Mouse (Mus musculus) gastrocnemius, postnatal 36 days (tissue): ENCODE results near the gene Tnnt2. TPM values are rescaled to one million over a fixed set of nuclear protein-coding genes. Genes with fewer than 3 reads are reported as not detected.

Experiments used
- DNase-seq, 2 experiments: peaks; one replicate each; pipeline ENCODE4 v3.0.0; 2022
- intact Hi-C: fragments of 180-260 bp; cut with DNase I; formaldehyde crosslinking; loops from one replicate; pipeline ENCODE4 v1.15.1; 2025
- long read RNA-seq, 2 experiments: library from polyadenylated mRNA; stranded (forward); transcript quantifications; one replicate each; pipeline ENCODE4 v2.0.0; 2021
- total RNA-seq, 2 experiments: library from RNA; stranded (reverse); gene quantifications; 2 replicates each; pipeline ENCODE4 v1.2.3; 2021

Tnnt2 gene
- 1 to 10 TPM; 2.9 to 5.4 TPM for total RNA-seq
- long read RNA-seq, experiment 1, partial matches to known transcripts, result 1 of 2 reads
- long read RNA-seq, experiment 1, other reads (novel, unspliced or antisense), result 1 of 2 reads
- long read RNA-seq, experiment 2, partial matches to known transcripts, result 1 of 2 reads
- long read RNA-seq, experiment 2, other reads (novel, unspliced or antisense), result 1 of 2 reads

DNA sequence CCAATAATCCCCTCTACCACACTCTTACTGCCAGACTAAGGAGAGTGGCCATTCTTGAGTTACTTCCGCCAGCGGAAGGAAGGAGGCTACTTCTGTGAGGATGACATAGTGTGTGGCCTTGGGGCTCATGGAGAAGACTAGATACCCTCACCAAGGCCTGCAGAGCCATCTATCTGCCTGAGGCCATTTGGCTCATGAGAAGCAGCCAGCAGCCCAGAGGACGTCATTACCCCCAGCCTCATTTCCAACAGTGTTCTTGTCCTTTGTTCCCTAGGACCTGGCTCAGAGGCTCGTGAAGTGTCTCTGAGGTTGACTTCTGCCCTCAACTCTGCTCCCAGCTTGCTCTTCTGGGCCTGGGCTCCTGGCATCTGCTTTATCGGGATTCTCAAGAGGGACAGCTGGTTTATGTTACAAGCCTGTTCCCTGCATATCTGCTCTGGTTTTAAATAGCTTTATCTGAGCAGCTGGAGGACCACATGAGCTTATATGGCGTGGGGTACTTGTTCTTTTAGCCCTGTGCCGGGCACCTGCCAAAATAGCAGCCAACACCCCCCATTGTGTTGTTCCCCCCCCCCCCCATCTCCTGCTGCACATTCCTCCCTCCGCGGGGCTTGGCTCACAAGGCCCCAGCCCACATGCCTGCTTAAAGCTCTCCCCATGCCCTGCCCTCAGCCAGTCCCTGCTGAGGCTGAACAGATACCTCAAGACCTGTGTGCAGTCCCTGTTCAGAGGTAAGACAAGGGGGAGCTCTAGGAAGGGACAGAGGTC, at the start of gene Tnnt2:
Tnnt2 (plus strand) TSS at position 639 of the 768 bp plus-strand sequence.
- no peak for DNase-seq
- intact Hi-C loops, result no loop called here

DNA sequence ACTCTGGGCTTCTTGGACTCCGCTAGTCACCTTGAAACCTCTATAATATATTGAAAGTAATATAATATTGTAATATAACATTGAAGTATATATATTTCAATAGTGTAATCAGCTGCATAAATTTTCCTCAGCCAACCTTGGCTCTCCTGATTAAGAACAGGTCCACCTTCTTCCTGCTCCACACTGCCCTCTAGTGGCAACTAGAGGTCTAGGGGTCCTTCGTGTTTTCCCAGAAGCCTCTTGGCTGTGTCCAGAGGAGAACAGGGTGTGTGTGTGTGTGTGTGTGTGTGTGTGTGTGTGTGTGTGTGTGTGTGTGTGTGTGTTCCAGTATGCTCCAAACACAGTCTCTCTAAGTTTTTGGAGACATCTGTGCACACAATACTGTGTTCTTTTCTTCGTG, 48.4 kb upstream of the Tnnt2 start:
- intact Hi-C loops, result no loop called here

DNA sequence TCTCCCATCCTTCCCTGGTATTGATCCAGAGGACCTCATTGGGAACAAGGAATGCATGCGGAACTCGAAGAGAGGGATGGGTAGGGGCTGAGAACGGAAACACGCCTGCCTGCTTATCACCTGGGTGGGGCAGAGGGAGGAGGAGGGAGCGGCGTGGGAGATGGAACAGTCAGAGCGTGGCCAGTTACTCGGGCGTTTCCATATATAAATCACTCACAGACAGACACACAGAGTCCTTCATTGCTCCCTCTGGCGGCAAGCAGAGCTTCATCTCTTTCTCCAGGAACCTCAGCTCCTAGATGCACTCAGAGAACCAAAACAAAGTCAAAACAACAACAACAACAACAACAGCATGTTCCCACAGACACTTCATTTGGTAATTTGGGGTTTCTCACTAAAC, 47.4 kb upstream of the Tnnt2 start:
- DNase-seq, result no peak
- intact Hi-C loops, result no loop called here

More for the DNA sequence above, 48.4 kb upstream of the Tnnt2 start:
- DNase-seq, result peak in 1 of 2 experiments; percentile 73

DNA sequence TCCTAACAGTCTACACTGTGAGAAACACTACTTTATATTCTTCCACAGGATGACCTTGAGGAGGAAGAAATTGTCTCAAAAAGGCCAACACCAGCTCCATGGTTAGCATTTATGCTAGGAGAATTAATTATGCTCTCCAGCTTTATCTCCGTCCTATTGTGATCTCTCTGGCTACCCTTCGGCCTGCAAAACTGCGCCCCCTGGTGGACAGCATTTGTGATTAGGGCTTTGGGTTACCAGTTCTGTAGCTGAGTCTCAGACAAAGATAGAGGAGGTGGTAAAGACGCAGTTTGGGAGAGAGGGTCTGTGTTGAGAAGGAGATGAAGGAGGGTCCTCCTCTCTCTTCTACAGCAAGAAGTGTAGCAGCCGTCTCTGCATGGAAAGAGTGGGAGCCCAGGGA, 46.3 kb upstream of the Tnnt2 start:
- DNase-seq, result peak in 1 of 2 experiments; percentile 65
- intact Hi-C loops, result no loop called here

DNA sequence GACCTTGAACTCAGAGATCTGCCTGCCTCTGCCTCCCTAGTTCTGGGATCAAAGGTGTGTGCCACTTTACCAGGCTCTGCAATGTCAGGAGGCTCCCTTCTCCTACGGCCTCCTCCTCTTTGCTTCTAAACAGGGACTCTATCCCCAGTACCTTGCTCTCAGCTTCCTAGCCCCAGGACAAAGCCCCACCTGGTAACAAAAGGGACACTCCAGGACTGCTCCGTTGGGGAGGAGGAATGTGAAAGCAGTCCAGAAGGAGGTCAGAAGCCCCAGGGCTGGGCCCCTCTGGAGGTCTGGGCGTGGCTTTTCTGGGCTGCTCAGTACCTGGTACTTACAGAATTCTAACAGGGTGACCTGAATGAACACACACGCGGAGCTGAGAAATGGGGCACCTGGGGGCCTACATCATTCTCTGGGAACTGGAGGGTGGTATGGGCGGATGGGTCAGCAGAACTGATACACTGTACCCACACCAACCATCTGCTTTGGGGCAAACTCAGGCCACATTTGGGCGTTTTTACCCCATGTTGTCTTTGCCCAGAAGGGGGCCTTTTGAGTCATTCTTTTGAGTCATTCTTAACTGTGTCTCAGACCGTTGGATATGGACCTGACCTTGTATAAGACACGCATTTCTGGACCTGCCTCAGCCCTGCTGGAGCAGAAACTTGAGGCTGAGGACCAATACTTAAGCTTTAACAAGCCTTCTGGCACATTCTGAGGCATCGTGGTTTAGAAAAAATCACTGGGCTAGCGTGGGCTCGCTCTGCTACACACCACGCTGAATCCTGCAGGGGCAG, 43.8 kb upstream of the Tnnt2 start:
- DNase-seq, result no peak
- intact Hi-C loops, result no loop called here

DNA sequence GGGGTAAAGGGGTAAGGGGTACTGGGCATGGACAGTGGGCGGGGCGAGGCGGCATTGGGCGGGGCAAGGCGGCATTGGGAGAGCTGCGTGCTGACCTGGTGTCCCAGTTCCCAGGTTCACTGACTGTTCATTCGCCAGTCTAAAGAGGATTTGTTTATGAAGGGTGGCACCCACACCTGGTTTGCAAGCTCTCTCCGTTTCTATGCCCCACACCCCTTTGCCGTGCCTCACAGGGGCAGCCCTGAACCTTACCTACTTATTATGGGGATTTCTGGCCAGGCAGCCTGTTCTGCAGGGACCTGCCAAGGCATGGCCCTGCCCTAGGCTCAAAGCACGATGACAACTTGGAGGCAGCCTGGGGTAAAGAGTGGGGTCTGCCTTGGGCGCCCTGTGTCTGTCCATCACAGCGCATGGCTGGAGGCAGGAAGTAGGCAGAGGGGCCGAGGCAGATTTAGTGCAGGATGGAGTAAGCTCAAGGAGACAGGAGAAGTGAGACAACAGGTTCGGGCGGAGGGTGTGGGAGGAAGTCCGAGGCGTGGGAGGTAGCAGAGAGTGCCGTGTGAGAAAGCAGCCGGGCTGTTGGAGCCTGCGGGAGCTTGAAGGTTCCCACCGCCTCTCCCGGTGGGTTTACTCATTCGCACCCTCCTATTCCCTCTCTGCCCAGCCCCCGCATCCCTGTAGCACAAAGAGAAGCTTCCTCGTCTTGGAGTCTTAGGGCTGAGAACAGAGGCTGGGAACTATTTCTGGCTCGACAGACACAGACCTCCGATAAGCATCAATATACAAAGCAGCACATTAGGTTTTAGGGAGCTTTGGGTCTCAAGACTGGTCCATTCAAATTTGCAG, 42.6 kb upstream of the Tnnt2 start:
- no peak for DNase-seq
- intact Hi-C loops, result no loop called here

DNA sequence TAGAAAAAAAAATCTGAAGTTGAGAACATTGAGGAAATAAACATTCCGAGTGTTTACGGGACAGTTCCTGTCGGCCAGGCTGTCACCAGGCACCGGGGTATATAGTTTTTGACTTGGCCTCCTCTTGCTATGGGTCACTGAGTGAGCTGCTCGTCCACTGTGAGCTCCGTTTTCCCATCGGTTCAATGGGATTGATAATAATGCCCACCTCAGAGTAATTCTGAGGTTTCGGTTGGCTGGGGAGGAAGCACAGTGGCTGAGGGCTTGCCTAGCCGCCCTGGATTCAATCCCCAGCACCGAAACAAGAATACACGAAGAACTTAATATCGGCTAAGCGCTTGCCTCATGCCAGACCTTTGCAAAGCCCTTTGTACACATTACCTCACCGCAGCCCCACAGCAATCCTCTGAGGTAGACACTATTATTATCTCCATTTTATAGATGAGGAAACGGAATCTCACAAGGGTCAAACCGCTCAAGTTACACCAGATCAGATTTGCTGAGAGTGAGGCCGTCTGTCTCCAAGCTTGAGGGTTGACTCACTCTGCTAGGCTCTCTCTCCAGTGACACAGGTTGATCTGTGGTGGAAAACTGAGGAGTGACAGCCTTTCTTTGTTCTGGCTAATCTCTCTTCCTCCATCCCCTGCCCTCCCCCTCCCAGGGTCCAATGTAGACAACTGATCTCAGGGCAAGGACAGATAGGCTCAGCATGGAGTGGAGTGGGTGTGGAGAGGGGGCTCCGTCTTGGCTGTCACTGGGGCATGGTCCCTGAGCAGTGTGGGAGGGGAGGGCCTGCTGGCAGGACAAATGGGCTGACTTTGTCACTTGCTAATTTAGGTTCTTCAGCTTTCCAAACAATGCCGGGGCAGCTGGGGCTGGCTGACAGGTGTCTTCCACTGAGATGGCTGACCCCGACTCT, 41.7 kb upstream of the Tnnt2 start:
- DNase-seq, result no peak
- intact Hi-C loops, result no loop called here

DNA sequence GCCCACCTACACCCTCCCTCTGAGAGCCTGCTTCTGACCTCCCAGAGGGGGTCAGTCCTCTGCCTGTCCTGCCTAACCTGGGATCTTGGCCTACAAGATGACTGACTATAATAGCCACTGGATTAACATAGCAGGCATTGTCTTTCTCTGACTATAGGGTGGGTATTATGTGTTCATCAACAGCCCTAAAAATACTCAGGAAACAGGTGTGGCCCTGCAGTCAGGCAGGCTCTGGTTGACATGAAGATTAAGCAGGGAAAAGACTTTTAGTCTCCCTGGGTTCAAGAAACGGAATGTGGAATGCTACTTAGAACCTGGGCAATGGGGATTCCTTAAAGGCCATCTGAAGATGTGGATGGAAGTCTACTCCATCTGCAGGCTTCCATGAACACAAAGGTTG, 37.7 kb upstream of the Tnnt2 start:
- DNase-seq, result no peak
- intact Hi-C loops, result no loop called here

DNA sequence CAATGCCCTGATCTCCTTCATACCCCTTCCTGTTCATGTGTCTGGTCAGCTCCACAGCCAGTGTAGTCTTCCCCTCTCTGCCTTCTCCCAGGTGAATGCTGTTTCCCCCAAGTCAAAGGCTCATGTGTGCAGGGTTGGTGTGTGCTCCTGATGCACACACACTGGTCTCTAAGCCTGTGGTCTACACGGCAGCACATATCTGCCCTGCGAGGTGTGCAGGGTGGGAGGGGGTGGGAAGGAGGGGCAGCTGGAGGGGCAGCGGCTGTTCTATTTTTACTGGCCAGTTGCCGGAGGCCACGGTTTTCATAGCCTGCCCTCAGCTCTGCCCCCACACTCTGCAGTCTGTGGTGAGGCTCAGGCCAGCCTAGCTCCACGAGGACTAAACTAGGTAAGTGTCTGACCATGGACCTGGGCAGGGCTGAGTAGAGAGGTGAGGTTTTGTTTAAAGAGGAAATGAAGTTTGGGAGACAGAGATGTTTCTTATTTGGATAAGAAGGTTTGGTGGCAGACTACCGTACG, 37.0 kb upstream of the Tnnt2 start:
- DNase-seq, result no peak
- intact Hi-C loops, result no loop called here

DNA sequence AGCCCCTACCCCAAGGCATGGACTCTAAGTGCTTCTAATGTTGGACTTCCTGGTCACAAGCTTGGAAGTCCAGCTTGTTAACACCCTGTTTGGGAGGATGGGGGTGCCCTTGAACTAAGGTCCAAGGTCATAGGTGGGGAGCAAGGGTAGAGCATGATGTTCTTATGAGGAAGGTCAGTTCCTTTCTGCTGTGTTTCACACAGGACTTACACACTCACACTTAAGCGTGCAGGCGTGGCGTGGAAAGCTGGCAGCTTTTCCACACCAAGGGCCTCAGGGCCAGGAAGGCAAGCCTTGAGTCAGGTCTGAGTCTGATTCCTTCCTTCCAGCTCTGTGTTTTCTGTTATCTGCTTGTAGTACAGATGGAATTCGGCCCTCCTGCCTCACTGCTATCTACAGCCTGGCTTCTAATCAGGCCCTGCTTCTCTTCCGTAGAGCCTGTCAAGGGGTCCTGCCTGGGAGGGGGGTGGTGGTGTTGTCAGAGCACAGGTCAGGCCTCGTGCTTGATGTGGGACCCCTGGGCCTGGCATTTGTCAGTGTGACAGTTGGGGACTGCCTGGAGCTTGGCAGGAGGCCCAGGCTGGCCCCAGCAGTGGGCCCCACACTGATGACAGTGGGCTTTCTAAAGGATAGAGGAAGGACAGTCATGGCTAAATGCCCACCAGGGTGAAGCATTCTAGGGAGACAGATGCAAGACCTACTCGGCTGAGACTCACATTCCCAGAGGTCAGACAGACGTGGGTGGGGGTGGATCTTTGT, 35.8 kb upstream of the Tnnt2 start:
- intact Hi-C loops, result no loop called here
- no peak for DNase-seq

DNA sequence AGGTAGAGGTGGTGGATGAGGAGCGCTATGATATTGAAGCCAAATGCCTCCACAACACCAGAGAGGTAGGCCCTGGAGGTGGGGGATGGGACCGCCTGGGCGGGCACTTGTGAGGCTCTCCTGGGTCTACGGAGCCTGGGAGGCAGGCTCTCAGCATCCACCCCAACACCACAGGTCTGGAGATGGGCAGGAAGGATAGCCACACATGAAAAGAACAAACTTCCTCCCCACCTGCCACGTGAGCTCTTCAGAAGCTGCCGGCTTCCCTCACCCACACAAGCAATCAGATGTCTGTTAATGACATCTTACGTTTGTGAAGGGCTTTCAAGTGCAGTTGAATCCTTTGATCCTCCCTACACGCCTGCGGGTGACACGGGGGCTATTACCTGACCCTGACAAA, 28.6 kb upstream of the Tnnt2 start:
- no peak for DNase-seq
- intact Hi-C loops, result no loop called here

DNA sequence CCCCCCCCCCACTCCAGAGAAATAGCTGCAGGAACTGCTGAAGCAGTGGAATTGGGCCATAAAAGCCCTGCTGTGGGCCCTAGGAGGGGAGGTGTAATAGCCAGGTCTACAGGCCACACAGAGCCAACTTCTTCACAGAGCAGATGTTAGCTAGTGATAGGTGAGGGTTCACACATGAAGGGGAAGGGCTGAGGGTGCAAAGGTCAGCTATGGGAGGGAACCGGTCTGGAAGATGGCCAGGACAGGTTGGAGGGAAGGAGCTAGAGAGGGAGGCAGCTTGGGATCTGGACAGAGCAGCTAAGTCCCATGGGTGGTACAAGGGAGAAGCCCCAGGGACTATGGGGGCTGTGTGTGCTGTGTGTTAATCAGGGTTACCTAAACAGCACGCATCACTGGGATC, 26.0 kb upstream of the Tnnt2 start:
- DNase-seq, result no peak
- intact Hi-C loops, result loop anchor here (2.0 kb wide), 1 partner anchor 19 kb away; no protein-coding TSS in a partner anchor

DNA sequence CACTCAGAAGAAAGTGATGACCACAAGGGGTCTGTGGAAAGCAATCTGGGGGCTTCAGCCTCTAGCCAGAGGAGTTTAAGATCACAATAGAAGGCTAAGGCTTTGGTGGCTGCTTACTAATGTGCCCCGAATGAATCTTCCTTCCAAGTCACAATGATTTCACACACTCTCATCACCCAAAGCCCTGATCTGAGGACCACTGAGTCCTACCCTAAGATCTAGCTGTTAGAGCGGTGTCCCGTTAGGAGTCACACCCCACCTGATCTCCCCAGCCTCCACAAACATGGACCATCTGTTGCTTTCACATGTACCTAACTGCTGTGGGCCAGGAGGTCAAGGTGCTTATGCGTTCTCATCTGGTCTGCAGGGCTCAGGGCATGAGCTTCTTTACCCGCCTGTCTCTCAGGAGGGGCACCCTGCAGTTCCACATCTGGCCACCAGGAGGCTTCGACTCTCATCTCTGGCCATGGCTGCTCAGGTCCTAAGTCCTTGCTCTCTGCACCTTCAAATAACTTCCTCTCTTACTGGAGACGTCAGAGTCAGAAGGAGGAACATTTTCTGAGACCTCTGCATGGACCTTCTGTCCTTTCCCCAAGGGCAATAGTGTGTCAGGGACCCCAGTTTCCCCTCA, 25.0 kb upstream of the Tnnt2 start:
- peak; percentile 77 to 79 for DNase-seq
- intact Hi-C loops, result loop anchor here (2.0 kb wide), 1 partner anchor 18 kb away; no protein-coding TSS in a partner anchor

DNA sequence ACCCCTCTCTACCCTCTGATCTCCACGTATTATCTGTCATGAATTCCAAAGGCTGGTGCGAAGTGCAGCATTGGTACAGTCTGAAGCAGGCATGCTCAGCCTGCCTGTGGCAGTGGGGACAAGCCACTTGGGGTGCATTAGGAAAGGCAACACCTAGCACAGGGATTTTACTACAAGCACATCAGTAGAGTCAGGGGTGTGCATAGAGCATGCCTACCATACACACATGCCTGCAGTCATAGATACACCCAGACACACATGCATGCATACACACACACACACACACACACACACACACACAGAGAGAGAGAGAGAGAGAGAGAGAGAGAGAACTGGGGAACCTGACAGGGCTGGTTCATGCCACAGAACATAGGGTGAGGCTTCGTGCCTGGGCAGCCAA, 23.9 kb upstream of the Tnnt2 start:
- intact Hi-C loops, result no loop called here
- no peak for DNase-seq

DNA sequence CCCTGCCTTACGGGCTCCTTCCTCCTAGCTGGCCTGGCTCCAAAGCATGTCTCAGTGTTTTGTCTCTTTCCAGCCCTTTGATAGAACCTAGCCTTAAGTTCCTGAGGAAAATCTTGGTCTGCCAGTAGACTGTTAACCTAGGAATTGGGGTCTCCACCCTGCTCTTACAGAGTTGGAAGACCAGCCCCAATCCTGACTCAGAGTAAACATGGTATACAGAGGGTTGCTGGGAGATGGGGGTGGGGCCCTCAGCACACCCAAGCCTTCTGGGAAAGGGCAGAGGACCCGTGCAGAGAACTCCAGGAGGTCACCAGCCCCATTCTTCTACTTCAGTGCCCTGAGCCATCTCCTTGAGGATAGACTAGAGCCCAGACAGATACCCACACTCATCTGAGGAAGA, 23.5 kb upstream of the Tnnt2 start:
- intact Hi-C loops, result no loop called here
- DNase-seq, result no peak

DNA sequence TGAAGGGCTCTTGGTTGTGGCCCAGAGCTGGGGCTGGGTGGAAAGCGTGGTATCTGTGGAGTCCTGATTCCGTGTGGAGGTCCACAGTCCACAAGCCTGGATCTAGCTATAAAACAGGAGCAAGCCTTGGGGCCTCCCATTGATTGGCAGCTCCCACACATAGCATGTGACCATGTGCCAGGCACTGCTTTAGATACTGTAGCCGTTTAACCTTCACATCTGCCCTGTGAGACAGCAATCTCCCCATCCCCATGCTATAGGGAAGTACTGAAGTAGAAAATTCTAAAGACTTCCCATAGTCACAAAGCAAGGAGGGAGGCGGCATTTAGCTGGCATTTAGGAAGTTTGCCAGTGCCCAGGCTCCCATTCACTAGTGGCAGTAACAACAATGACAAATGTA, 23.1 kb upstream of the Tnnt2 start:
- DNase-seq, result no peak
- intact Hi-C loops, result no loop called here

DNA sequence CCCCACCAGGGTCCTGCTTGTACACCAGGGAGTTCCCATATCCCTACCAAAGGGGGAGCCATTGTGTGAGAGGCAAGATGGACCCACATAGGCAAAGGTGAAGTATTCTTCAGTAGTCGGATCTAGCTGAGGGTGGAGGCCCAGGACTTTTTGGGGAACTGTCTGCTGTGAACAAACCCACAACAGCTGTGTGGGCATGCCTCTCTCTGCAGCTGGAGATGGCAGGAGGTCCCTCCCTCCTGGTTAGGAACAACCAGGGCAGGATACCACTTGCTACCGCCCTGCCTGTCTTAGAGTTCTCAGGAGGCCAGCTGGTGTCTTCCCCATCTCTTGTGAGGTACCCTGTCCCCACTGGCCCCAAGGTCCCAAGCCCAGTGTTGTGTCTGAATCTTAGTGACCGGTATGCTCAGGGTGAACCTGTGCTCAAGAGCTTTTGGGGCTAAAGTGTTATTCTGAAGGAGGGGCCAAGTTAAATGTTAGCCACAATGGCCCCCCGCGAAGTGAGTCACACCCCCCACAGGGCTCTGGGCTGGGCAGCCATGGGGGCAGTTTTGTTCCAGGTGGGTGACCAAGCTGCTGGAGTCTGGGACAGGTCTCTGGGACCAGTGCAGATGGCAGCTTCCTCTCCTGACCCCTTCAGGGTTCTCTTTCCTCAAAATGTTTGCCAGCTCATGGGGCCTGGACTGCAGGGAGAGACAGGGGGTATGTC, 22.3 kb upstream of the Tnnt2 start:
- no peak for DNase-seq
- intact Hi-C loops, result no loop called here
